Mouse (Mus musculus): ENCODE results near the gene Prr15. TPM values are rescaled to one million over a fixed set of nuclear protein-coding genes. Genes with fewer than 3 reads are reported as not detected.

The Prr15 gene
- polyA plus RNA-seq, 1 experiment from 2014 or later = 1.1 TPM

DNA sequence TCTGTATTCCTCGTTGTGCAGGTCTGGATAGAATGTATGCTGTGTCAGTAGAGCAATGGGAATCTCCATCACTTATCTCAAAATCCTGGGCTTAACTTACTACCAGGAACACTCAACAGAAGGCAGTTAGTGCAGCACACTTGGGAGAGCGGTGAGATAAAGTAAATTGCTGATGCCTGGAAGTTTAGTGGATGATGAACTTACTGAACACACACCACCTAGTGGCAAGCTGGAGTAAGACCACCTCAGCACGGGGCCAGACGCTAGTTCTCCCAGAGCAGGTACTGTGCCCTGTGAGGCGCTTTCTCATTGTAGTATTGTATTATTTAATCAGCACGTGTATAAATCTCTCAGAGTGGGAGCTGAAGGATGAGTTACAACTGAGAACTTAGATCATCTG, 42.4 kb downstream of the Prr15 start:
- ATAC-seq = peak; percentile 65; the same call in 1 of the 2 replicates
- H3K4me1 ChIP-seq (ENCODE audit: control insufficient read depth, insufficient read depth, low read depth, low read length) = peaks cover 2% of the 10 kb centered on the region; the same call in 1 of the 2 replicates
- no peak overlapping the region for H3K27ac ChIP-seq (ENCODE audit: low read depth, low read length)
- H3K9ac ChIP-seq (ENCODE audit: low read depth, low read length) = no peak overlapping the region
- no peaks in the 10 kb centered on the region for H3K27me3 ChIP-seq (replicated peaks; ENCODE audit: control insufficient read depth, insufficient read depth, low read length)
- no peaks in the 10 kb centered on the region for H3K36me3 ChIP-seq (ENCODE audit: control insufficient read depth, insufficient read depth, low read length)
- no peak overlapping the region for H3K4me2 ChIP-seq (ENCODE audit: low read length)
- H3K9me3 ChIP-seq (ENCODE audit: control insufficient read depth, low read length) = no peaks in the 10 kb centered on the region
- 11% methylated on average over 6 of the region's 6 CpGs for WGBS
- no peak overlapping the region for H3K4me3 ChIP-seq (ENCODE audit: low read length)

DNA sequence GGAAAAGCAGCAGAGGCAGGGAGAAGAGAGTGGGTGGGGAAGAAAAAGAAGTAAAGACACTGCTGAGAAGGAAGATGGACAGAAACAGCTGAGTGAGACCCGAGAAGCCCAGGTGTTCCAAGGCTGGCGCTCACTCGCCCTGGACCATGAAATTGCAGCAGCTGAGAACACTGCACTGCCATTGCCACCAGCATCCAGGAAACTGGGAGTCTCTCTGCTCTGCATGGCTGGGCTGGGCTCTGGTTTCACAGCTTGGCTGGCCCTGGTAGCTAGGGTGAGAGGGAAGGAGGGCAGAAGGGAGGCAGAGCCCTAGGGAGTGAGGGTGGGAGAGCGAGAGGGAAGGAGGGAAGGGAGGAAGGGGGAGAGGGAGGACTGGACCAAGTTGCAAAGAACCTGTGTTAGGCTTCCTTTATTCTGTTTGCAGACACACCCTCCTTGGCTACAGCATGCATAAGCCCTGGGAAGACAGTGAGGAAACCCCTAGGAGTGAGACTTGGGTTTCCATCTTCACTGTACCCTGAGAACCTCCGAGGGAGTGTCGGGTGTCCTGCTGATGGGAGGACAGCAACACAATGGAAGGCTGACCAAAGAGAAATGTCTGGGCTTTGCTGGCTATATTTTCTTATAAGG, 44.4 kb downstream of the Prr15 start:
- Histone ChIP-seq H3K27ac (ENCODE audit: low read depth, low read length) (no peak overlapping the region), H3K4me2 (ENCODE audit: low read length) (no peak overlapping the region), H3K9ac (ENCODE audit: low read depth, low read length) (no peak overlapping the region), H3K36me3 (ENCODE audit: control insufficient read depth, insufficient read depth, low read length) (no peaks in the 10 kb centered on the region), H3K9me3 (ENCODE audit: control insufficient read depth, low read length) (no peaks in the 10 kb centered on the region), H3K27me3 (replicated peaks; ENCODE audit: control insufficient read depth, insufficient read depth, low read length) (no peaks in the 10 kb centered on the region), H3K4me1 (ENCODE audit: control insufficient read depth, insufficient read depth, low read depth, low read length) (peaks cover 2% of the 10 kb centered on the region; the same call in 1 of the 2 replicates), H3K4me3 (ENCODE audit: low read length) (no peak overlapping the region)
- no peak for ATAC-seq
- WGBS = 22% methylated on average over 6 of the region's 6 CpGs

DNA sequence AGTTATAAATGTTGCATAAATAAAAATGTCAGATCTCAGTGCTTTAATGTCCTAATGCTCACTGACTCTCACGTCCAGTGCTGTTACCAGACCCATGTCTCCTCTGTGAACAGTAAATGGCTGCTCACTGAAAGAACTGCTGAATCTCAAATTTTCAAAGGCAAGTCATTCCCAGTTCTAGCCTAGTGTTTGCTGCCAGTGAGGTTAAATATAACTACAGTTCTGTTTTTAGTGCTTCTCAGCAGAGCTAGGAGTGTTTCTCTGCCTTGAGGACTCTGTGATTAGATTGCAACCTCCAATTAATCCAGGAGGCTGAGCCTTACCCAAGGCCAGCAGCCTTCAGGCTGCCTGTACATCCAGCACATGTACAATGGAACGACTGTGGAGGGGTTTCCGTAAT, 46.2 kb downstream of the Prr15 start:
- no peaks in the 10 kb centered on the region for H3K27me3 ChIP-seq (replicated peaks; ENCODE audit: control insufficient read depth, insufficient read depth, low read length)
- WGBS = 74% methylated on average over 3 of the region's 3 CpGs
- H3K4me3 ChIP-seq (ENCODE audit: low read length) = no peak overlapping the region
- no peak overlapping the region for H3K4me2 ChIP-seq (ENCODE audit: low read length)
- no peaks in the 10 kb centered on the region for H3K36me3 ChIP-seq (ENCODE audit: control insufficient read depth, insufficient read depth, low read length)
- H3K4me1 ChIP-seq (ENCODE audit: control insufficient read depth, insufficient read depth, low read depth, low read length) = peaks cover 2% of the 10 kb centered on the region; the same call in 1 of the 2 replicates
- H3K9me3 ChIP-seq (ENCODE audit: control insufficient read depth, low read length) = no peaks in the 10 kb centered on the region
- H3K9ac ChIP-seq (ENCODE audit: low read depth, low read length) = no peak overlapping the region
- no peak overlapping the region for H3K27ac ChIP-seq (ENCODE audit: low read depth, low read length)
- no peak for ATAC-seq

DNA sequence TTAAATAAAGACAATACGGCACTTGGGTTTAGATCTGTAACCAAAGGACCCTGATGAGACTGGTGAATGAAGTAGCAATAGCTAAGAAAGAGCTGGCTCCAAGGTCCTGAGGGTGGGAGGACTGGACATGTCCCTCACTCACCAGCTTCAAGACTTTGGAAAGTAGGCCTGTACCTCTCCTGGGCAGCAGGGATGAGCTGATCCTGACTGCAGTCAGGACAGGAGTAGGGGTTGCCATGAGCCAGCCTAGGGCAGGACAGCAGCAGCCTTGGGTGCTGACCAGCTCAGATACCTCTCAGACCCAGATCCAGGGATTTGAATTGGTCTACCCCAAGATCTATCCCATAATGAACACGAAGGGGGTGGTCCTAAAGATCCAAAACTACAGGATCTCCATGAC, 53.7 kb downstream of the Prr15 start:
- H3K4me1 ChIP-seq (ENCODE audit: control insufficient read depth, insufficient read depth, low read depth, low read length) = peaks cover 3% of the 10 kb centered on the region; the same call in 1 of the 2 replicates
- no peak overlapping the region for H3K4me2 ChIP-seq (ENCODE audit: low read length)

More for the DNA sequence above, 53.7 kb downstream of the Prr15 start:
- Histone ChIP-seq H3K9ac (ENCODE audit: low read depth, low read length) (no peak overlapping the region), H3K27ac (ENCODE audit: low read depth, low read length) (no peak overlapping the region), H3K27me3 (replicated peaks; ENCODE audit: control insufficient read depth, insufficient read depth, low read length) (no peaks in the 10 kb centered on the region), H3K4me3 (ENCODE audit: low read length) (no peak overlapping the region), H3K36me3 (ENCODE audit: control insufficient read depth, insufficient read depth, low read length) (no peaks in the 10 kb centered on the region), H3K9me3 (ENCODE audit: control insufficient read depth, low read length) (no peaks in the 10 kb centered on the region)
- WGBS = 61% methylated on average over 2 of the region's 2 CpGs
- ATAC-seq = no peak

Other genes starting within 250 kb of the Prr15 start
- gene Wipf3, start 103.8 kb downstream of the Prr15 start, polyA plus RNA-seq (2015; fragmentation: Nextera tagmentation; extraction: Ambion mirVana) = 2.3 and 2.5 TPM in 2 replicates
- gene Scrn1, start 240.7 kb downstream of the Prr15 start, polyA plus RNA-seq (2015; fragmentation: Nextera tagmentation; extraction: Ambion mirVana) = 109 and 114 TPM in 2 replicates